Mouse (Mus musculus) testis, postnatal 14 days (tissue): ENCODE measurements around the gene Itgad.

Source experiments
- DNase-seq: peaks from one replicate; pipeline ENCODE4 v3.0.0; 2021; ENCODE audit warnings: low spot score

Gene Itgad

DNA sequence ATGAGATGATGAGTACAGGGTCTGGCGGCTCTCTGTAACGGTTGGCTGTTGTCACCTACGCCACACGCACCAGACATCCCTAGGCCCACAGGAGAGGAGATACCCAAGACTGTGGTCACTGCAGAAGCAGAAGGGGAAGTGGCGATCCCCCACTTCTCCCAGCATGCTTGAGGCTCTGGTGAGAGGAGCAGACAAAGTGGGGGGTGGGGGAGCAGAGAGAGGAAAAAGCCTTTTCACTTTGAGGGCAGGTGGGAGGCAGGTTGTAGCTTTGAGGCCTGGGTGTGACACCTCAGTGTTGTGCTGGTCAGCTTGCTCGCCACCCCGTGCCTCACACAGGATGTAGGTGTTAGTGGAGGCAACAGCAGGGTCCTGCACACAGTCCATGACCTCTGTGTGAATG is 25.9 kb downstream of the Itgad start:
- no peak for DNase-seq

DNA sequence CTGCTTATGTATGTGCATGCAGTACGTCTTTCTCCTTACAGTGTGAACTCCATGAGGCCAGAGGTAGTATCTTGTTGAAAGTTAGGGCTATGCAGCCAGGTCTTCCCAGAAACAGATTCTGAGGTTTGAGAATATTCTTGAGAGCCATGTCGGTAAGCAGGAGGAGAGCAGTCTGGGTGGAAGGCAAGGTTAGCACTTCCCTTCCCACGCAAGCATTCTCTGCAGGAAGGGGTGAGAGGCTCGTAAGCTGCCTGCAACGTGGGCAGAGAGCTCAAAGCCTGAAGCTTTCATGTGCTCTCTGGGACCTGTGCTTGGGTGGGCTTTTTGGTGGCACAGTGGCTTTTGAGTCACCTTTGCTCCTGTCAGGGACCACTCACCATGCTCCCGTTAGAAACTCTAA is 26.4 kb downstream of the Itgad start:
- DNase-seq, result no peak

DNA sequence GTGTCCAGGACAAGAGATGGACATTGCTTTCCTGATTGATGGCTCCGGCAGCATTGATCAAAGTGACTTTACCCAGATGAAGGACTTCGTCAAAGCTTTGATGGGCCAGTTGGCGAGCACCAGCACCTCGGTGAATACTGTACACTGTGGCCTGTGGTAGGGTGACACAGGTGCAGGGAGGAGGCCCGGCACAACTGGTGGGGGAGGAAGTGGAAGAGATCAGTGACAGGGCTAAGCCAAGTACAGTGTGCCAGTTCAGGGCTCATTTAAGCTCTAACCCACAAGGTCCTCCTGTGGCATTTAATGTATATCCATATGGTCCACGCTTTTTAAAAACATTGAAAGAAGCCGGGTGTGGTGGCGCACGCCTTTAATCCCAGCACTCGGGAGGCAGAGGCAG is 27.5 kb downstream of the Itgad start:
- DNase-seq, result no peak

DNA sequence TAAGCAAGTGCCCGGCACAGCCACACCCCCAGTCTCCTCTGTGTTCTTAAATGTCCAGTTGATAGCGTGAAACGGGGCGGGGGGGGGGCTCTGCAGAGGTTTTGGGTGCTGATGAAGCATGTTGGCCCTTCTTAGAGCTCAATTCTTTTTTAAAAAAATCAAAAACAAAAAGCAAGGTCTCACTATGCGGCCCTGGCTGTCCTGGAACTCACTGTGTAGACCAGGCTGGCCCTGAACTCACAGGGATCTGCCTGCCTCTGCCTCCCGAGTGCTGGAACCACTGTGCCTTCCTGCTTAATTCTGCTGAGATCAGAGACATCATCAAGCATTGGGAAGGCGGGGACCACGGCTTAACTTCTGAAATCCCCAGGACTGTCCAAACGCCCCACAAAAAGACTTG is 47.4 kb downstream of the Itgad start:
- no peak for DNase-seq

DNA sequence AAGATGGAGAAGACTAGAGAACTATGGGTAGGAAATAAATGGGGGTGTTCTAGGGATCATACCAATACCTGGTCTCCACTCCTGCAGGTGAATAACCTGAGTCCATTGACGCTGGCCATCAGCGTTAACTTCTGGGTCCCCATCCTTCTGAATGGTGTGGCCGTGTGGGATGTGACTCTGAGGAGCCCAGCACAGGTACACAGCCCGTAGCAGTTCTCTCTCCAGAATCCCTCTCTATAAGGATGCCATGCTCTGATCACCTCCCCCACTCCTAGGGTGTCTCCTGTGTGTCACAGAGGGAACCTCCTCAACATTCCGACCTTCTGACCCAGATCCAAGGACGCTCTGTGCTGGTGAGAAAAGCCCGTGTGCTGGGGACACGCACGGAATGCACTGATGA is 48.9 kb downstream of the Itgad start:
- DNase-seq, result no peak

DNA sequence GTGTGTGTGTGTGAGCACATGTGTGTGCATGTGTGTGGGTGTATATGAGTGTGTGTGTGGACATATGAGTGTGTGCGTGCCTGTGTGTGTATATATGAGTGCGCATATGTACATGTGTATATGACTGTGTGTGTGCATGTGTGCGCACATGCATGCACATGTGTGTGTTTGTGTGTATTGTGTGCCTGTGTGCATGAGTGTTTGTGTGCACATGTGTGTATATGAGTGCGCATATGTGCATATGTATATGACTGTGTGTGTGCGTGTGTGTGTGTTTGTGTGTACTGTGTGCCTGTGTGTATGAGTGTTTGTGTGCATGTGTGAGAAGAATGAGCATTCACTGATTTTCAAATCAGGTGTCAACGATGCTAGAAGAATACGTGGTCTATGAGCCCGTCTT is 50.0 kb downstream of the Itgad start:
- no peak for DNase-seq

DNA sequence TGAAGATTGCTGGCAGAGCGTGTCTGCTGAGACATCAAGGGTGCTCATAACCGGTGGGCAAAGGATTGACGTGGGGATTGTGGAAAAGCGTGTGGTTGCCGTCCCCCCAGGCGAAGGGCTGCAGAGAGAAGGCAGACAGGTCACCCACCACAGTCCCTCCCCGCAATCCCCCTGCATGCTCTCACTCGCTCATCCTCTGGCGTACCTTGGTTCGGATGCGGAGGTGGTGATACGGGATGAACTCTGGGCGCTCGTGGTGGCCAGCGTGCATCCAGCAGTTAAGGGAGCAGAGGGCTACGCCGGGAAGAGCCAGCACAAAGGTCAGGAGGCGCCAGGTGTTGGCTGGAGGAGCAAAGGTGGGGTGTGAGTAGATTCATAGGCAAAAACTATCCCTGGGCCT is 51.5 kb downstream of the Itgad start:
- no peak for DNase-seq

DNA sequence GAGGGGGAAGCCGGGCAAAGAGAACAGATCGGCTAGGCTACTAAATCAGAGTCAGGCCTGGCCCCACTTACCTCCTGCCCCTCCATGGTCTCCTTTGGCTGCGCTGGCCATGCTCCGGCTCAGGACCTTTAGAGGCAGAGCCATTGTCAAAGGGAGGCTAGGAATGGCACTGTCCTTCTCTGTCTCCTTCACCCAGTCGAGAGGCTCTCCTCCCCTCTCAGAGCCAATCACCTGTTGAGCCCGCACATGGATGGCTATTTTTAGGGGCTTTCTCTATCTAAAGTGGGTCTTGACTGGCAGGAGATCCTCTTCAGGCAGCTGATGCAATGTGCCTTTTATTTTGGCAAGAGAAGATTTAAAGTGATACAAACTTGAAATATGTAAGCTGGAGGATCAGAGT is 52.0 kb downstream of the Itgad start, which contains the start of gene Cox6a2:
Cox6a2 (minus strand) TSS at position 236 of the 400 bp plus-strand sequence.
- DNase-seq, result no peak

DNA sequence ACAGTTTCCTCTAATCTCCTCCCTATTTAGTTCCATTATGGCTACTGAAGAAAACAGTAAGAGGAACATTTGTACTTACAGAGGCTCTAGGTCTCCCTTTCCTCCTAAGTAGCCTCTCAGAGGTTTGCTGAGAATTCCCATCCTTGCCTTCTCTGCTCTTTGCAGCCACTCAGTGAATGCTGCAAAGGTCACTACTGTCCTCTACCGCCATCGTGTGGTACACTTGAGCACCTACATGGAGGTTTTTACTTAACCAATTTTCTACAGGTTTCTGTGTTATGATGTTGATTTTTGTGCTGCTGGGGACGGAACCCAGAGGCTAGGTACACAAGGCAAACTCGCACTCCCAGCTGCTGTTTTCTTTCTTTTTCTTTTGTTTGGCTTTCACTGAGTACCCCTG is 54.0 kb downstream of the Itgad start:
- peak; percentile 34 for DNase-seq

DNA sequence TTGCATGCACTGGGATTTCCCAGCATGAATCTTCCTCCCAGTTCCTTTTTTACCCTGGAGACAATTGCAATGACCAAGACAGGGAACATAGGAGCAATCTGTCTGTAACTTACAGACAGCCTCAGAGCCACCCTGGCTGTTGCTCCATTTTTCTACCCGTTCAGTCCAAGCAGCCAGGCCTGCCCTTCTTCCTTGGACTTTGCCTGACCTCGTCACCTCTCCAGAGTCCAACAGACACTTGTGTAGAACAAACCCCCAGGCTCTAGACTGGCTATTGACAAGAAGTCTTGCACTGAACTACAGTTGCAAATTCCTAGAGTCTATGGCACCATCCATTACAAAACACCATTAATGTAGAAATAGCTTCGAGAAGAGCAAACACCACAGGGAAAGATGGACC is 55.6 kb downstream of the Itgad start:
- no peak for DNase-seq

DNA sequence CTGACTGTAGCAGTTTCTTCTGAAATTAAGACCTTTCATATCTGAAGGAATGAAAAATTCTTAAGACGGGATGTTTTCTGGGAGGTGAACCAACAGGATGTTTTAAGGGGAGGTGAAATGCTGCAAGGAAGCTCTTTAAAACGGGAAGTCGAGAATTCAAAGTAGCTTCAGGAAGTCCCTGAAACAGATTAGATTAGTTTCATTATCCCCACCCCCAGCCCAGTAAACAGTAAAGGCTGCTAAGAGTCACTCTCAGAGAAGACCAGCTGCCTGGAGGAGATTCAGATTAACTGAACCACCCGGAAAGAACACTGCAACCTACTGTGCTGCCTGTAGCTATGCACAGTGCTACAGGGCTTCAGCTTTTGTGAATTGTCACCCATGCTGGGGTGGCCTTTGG is 65.8 kb downstream of the Itgad start:
- no peak for DNase-seq

DNA sequence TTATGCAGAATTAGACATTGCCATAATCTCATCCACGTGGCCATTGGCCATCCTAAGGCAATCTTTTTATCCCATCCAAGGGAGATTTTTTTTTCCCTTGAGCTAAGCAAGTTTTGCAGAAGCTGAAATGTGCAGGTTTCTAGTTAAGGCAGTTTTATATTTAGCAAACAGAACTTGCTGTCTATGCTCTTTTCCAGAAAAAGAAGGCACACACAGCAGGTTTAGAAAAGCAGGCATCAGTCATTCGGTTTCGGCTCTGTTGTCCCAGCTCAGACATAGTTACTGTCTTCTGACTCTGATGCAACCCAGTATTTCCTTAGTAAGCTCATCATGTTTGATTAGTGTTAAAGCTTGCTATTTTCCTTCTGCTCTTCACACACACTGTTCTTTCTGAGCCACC is 66.8 kb downstream of the Itgad start:
- no peak for DNase-seq

DNA sequence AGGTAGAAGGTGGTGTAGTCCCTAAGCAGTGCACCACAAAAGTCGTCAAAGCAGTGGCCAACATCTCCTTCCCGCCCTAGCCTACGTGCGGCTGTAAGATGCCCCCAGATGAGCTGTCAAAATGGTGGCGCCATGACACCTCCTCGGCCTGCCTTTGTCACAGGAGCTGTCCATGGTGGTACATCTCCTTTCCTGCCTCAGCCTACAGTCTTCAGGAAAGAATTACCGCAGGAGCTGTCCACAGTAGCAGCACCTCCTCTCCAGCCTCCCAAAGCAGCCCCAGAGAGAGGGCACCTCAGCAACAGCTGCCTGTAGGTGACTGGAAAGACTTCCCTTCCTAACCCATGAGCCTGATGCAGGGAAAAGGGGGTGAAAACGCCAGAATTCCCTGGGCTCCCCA is 77.6 kb downstream of the Itgad start:
- DNase-seq, result no peak

DNA sequence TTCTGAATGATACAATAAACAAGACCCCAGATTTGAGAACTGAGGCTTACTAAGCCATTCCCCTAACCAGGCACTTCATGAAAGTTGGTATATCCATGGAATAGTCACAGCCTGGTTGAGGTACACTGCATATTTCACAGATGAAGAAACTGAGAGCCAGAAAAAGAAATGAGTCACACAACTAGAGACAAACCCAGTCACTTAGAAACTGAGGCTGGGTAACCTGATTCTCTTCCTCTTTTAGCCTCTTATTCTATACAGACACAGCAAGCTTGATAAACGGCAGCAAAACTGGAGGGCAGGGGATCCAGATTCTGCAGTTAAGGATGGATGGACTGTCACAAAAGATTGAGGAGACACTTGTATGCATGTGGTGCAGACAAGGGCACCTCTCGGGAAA is 80.6 kb downstream of the Itgad start:
- DNase-seq, result no peak

DNA sequence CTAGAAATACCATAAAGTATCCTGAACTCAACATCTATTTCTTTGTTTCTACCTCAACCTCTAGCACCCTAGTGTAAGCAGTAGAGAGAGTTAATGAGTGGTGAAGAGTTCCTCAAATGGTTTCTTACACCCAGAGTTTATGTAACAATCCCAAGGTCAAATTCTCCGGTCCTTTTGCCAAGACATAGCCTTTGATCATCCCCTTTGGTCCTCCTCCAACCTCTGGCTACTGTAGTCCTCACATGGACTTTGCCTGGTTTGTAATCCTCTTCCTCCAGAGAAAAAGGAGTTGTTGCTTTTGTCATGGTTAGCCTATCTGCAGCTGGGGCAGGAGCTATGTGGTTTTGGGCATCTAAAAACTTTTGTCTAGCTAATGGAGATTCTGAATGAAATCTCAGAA is 81.3 kb downstream of the Itgad start:
- no peak for DNase-seq

DNA sequence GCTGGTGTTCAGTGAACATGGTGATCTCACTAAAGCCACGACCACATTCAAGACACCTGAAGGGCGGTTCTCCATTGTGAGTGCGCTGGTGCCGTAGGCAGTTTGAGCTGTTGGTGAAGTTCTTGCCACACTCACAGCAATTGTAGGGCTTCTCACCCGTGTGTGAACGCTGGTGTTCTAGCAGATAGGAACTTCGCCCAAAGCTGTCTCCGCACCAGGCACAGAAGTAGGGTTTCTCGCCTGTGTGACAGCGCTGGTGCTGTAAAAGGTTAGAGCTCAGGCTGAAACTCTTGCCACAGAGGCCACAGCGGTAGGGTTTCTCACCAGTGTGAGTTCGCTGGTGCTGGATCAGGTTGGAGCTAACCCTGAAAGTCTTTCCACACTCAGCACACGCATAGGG is 82.2 kb downstream of the Itgad start:
- no peak for DNase-seq

DNA sequence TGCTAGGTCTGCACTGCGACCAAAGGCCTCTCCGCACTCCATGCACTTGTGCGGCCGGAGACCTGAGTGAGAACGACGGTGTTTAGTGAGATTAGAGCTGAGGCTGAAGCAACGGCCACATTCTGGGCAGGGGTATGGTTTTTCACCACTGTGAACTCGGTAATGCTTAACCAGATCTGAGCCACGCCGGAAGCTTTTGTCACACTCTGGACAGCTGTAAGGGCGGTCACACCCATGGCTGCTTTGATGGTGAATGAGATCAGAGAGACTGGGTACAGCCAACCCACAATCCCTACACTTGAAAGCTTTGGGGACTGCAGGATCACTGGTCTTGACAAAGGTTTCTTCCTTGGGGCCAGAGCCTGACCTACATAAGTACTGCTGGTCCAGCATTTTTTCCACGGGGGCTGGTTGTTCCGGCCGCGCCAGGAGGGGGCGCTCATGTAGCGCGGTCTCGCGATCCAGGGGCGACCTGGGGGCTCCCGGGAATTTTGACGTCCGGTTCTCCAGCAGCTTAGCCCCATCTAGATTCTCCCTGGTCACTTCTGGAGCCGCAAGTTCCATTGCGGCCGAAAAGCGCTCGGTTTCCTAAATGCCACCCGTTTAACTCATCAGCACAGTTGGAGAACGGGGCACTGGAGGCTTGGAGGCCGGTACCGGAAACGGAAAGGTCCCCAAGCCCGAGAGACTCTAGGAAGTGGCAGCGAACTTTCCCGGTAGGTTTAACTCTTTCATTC is 82.8 kb downstream of the Itgad start, which contains the start of gene Armc5:
Armc5 (plus strand) TSS at position 487 of the 737 bp plus-strand sequence.
- peak; percentile 78 for DNase-seq

DNA sequence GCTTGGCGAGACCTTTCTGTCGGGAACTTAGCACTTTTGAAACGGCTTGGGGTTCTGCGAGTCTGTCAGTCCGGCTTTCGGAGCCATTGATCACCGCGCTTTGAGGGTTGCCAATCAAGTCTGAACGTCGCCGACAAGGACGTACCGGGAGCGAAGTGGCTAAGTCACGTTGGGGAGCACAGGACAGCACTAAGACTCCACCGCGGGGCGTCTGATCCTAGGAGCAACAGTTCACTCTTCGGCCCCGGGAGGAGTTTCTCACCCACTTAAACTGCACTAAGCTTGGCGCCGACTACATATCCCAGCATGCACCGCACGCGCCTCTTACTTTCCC is 83.4 kb downstream of the Itgad start:
- DNase-seq, result no peak

DNA sequence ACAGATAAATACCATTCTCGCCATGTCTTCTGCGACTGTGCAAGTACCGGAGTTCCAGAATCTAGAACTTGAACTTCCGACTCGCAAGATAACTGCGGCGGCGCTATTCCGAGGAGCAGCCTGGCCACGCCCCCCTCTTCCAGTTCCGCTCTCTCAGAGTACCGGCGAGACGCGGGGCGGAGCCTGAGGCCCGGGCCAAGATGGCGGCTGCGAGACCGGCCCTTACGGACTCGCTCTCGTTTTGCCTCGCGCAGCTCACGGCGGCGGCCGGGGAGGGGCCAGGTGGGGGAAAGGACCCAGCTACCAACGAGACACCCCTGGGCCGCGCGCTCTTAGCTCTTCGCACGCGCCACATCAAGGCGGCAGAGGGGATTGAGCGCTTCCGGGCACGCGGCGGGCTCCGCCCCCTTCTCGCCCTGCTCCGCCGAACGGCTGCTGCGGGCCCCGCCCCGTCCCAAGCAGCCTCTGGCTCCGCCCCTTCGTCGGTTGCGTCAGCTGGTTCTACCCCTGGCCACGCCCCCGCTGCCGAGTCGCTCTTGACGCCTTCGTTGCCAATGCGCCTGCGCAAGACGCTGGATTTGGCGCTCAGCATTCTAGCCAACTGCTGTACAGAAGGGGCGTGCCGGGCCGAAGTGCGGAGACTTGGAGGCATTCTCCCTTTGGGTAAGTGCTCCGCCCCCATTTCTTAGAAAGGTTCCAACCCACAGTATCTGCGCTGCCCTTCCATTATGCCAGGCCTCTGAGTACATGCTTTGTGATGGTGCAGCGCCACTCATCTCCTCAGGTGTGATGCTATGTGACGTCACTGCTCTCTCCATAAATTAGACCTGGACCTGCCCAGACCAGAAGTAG is 84.0 kb downstream of the Itgad start, which contains the start of gene 9130023H24Rik:
9130023H24Rik (minus strand) TSS at position 105 of the 852 bp plus-strand sequence.
- DNase-seq, result peak; percentile 99

DNA sequence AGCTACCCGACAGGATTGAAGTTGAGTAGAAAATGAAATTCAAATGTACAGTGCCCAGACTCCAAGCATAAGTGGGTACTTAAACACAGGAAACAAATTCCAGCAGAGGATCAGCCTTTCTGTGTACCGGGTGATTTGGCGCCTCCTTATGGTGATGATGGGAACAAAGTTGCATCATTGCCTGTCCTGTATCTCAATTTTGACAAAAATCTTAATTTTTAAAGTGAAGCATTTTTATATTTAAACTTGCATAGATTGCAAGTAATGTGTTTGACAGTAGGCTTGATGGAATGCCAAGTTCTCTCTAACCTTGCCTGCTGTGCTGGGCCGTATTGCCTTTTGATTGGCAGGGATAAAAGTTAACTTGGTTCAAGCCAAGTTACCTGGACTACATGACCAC is 84.8 kb downstream of the Itgad start:
- no peak for DNase-seq

DNA sequence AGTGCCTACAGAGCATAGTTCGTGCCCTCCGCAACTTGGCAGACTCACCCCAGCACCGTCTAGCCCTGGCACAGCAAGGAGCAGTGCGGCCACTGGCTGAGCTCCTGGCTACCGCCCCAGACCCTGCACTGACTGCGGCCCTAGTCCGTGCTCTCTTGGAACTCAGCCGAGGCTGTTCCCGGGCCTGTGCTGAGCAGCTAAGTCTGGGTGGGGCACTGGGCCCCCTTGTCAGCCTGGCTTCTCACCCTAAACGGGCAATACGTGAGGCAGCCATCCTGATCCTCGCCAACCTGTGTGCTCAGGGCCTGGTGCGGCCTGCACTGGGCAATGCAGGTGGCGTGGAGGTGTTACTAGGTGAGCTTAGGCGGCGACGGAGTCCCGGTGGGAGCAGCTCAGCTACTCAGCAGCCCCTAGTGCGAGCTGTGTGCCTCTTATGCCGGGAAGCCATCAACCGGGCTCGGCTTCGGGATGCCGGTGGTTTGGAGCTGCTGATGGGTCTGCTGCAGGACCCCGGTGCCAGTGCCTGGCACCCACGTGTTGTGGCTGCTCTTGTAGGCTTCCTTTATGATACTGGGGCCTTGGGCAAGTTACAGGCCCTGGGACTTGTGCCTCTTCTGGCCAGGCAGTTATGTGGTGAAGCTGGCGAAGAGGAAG is 86.1 kb downstream of the Itgad start:
- DNase-seq, result no peak

DNA sequence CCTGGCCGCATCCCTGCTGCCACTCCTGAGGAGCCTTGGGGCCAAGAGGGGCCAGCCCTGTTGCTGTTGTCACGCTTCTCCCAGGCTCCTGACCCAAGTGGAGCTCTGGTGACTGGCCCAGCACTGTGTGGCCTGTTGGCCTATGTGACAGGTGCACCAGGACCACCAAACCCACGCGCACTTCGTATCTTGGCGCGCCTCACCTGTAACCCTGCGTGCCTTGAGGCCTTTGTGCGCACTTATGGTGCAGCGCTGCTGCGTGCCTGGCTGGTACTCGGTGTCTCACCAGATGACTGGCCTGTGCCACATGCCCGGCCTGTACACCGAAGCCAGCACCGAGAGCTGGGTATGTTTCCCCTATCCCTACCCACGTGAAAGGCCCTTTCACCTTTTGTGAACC is 88.2 kb downstream of the Itgad start:
- DNase-seq, result no peak

DNA sequence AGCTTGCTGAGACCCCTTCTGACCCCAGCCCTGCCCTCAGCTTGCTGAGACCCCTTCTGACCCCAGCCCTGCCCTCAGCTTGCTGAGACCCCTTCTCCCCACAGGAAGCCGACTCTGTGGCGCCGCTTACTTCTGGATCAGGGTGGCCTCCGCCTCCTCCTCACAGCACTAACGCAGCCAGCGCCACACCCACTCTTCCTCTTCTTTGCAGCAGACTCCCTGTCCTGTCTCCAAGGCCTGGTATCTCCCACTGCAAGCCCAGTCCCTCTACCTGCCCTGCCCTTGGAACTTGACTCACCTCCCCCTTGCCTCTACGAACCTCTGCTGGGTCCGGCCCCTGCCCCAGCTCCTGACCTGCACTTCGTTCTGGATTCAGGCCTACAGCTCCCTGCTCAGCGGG is 89.7 kb downstream of the Itgad start:
- DNase-seq, result no peak
